Mouse (Mus musculus) MEL (cell line): Measurements from ENCODE around the gene Msrb2. TPM values are rescaled to one million over a fixed set of nuclear protein-coding genes. Genes with fewer than 3 reads are reported as not detected.

Experiments
- DNase-seq: peaks from one replicate; pipeline ENCODE4 v3.0.0; 2011; ENCODE audit warnings: low read depth, low spot score
- H3K27ac ChIP-seq: 2 replicates; pipeline ENCODE4 v1.5.1; 2012; ENCODE audit warnings: low read depth, mild to moderate bottlenecking, control low read depth, low read length, moderate library complexity; ENCODE audit not compliant: control insufficient read depth
- H3K27me3 ChIP-seq, 2 experiments: fragments of 150-350 bp in 1 of 2; sonication (generic) in 1 of 2; 2 replicates each; pipeline ENCODE4 v1.6.1; 2012; ENCODE audit warnings: low read length in 2 of 2, mild to moderate bottlenecking in 2 of 2, improper control_type of control experiment in 1 of 2, moderate library complexity in 1 of 2; ENCODE audit not compliant: insufficient read depth in 2 of 2, control insufficient read depth in 1 of 2
- H3K36me3 ChIP-seq, 2 experiments: 2 replicates each; pipeline ENCODE4 v1.6.1; 2012 to 2014; ENCODE audit warnings: low read length in 2 of 2, improper control_type of control experiment in 1 of 2, inconsistent platforms in 1 of 2, mild to moderate bottlenecking in 1 of 2; ENCODE audit not compliant: insufficient read depth in 2 of 2, control insufficient read depth in 1 of 2
- H3K4me1 ChIP-seq, 2 experiments: fragments of 150-350 bp in 1 of 2; sonication (generic) in 1 of 2; 2 replicates each; pipeline ENCODE4 v1.6.1; 2012; ENCODE audit warnings: low read length in 2 of 2, improper control_type of control experiment in 1 of 2, mild to moderate bottlenecking in 1 of 2; ENCODE audit not compliant: insufficient read depth in 2 of 2, control insufficient read depth in 1 of 2
- H3K4me3 ChIP-seq, 2 experiments: fragments of 150-350 bp in 1 of 2; sonication (generic) in 1 of 2; 2 replicates each; pipeline ENCODE4 v1.5.1; 2012; ENCODE audit warnings: low read depth in 2 of 2, low read length in 2 of 2, mild to moderate bottlenecking in 2 of 2, moderate library complexity in 2 of 2, control low read depth in 1 of 2, improper control_type of control experiment in 1 of 2; ENCODE audit not compliant: control insufficient read depth in 1 of 2, insufficient read depth in 1 of 2
- H3K79me2 ChIP-seq: 2 replicates; pipeline ENCODE4 v1.6.1; 2012; ENCODE audit warnings: mild to moderate bottlenecking, low read length, moderate library complexity; ENCODE audit not compliant: control insufficient read depth, poor library complexity, insufficient read depth
- H3K9ac ChIP-seq: 2 replicates; pipeline ENCODE4 v1.6.1; 2012; ENCODE audit warnings: low read depth, mild to moderate bottlenecking, control low read depth, low read length, moderate library complexity; ENCODE audit not compliant: control insufficient read depth, poor library complexity, severe bottlenecking
- H3K9me3 ChIP-seq: fragments of 150-350 bp; sonication (generic); replicated peaks from 2 replicates; pipeline ENCODE4 v1.6.1; 2012; ENCODE audit warnings: mild to moderate bottlenecking, low read length, improper control_type of control experiment, moderate library complexity; ENCODE audit not compliant: insufficient read depth
- BHLHE40 ChIP-seq: IDR thresholded peaks from 2 replicates; pipeline ENCODE4 v1.6.1; 2012; ENCODE audit warnings: low read depth, mild to moderate bottlenecking, inconsistent platforms, low read length, improper control_type of control experiment, borderline replicate concordance
- CHD1 ChIP-seq: IDR thresholded peaks from 2 replicates; pipeline ENCODE4 v1.6.1; 2012; ENCODE audit warnings: low read depth, mild to moderate bottlenecking, inconsistent platforms, low read length, improper control_type of control experiment
- CHD2 ChIP-seq: IDR thresholded peaks from 2 replicates; pipeline ENCODE4 v1.6.1; 2011; ENCODE audit warnings: low read length, improper control_type of control experiment
- ELF1 ChIP-seq: IDR thresholded peaks from 2 replicates; pipeline ENCODE4 v1.6.1; 2014; ENCODE audit warnings: low read depth, mild to moderate bottlenecking, inconsistent platforms, low read length, improper control_type of control experiment, moderate library complexity
- ETS1 ChIP-seq: IDR thresholded peaks from 2 replicates; pipeline ENCODE4 v1.6.1; 2012; ENCODE audit warnings: low read depth, mild to moderate bottlenecking, inconsistent platforms, low read length, improper control_type of control experiment, moderate library complexity
- GABPA ChIP-seq: IDR thresholded peaks from 2 replicates; pipeline ENCODE4 v1.6.1; 2012; ENCODE audit warnings: low read depth, mild to moderate bottlenecking, inconsistent platforms, low read length, improper control_type of control experiment, moderate library complexity
- GATA1 ChIP-seq: IDR thresholded peaks from 2 replicates; pipeline ENCODE4 v1.6.1; 2011; ENCODE audit warnings: low read depth, low read length, improper control_type of control experiment
- HCFC1 ChIP-seq: IDR thresholded peaks from 2 replicates; pipeline ENCODE4 v1.6.1; 2012; ENCODE audit warnings: low read depth, mild to moderate bottlenecking, inconsistent platforms, low read length, improper control_type of control experiment, moderate library complexity
- JUND ChIP-seq: IDR thresholded peaks from 2 replicates; pipeline ENCODE4 v1.6.1; 2011; ENCODE audit warnings: low read depth, mild to moderate bottlenecking, improper control_type of control experiment, low read length
- MAFK ChIP-seq: IDR thresholded peaks from 2 replicates; pipeline ENCODE4 v1.6.1; 2011; ENCODE audit warnings: low read depth, mild to moderate bottlenecking, low read length, improper control_type of control experiment, borderline replicate concordance
- MAX ChIP-seq: IDR thresholded peaks from 2 replicates; pipeline ENCODE4 v1.6.1; 2011; ENCODE audit warnings: low read length, improper control_type of control experiment
- MAZ ChIP-seq: IDR thresholded peaks from 2 replicates; pipeline ENCODE4 v1.6.1; 2012; ENCODE audit warnings: low read depth, mild to moderate bottlenecking, inconsistent platforms, low read length, improper control_type of control experiment
- MEF2A ChIP-seq: IDR thresholded peaks from 2 replicates; pipeline ENCODE4 v1.6.1; 2014; ENCODE audit warnings: low read depth, mild to moderate bottlenecking, inconsistent platforms, low read length, improper control_type of control experiment; ENCODE audit not compliant: poor library complexity, insufficient replicate concordance, severe bottlenecking; ENCODE audit errors: extremely low read depth
- MYB ChIP-seq: IDR thresholded peaks from 2 replicates; pipeline ENCODE4 v1.6.1; 2011; ENCODE audit warnings: mild to moderate bottlenecking, low read depth, low read length, improper control_type of control experiment
- MYC ChIP-seq: IDR thresholded peaks from 2 replicates; pipeline ENCODE4 v1.6.1; 2011; ENCODE audit warnings: low read depth, mild to moderate bottlenecking, low read length, improper control_type of control experiment, moderate library complexity
- POLR2A ChIP-seq, 2 experiments: IDR thresholded peaks; 2 replicates each; pipeline ENCODE4 v1.6.1; 2011 to 2012; ENCODE audit warnings: low read length in 2 of 2, mild to moderate bottlenecking in 2 of 2, control low read depth in 1 of 2, improper control_type of control experiment in 1 of 2, low read depth in 1 of 2, moderate library complexity in 1 of 2; ENCODE audit not compliant: control insufficient read depth in 1 of 2, insufficient read depth in 1 of 2, poor library complexity in 1 of 2
- POLR2AphosphoS2 ChIP-seq: IDR thresholded peaks from 2 replicates; pipeline ENCODE4 v1.6.1; 2011; ENCODE audit warnings: low read length, improper control_type of control experiment
- POLR2AphosphoS5 ChIP-seq: IDR thresholded peaks from 2 replicates; pipeline ENCODE4 v1.6.1; 2012; ENCODE audit warnings: low read depth, borderline replicate concordance, mild to moderate bottlenecking, inconsistent platforms, low read length, moderate library complexity, mixed read lengths
- RAD21 ChIP-seq: IDR thresholded peaks from 2 replicates; pipeline ENCODE4 v1.6.1; 2011; ENCODE audit warnings: mild to moderate bottlenecking, low read depth, low read length, improper control_type of control experiment
- SMC3 ChIP-seq: IDR thresholded peaks from 2 replicates; pipeline ENCODE4 v1.6.1; 2011; ENCODE audit warnings: low read depth, low read length, improper control_type of control experiment
- TBP ChIP-seq: IDR thresholded peaks from 2 replicates; pipeline ENCODE4 v1.8.0; 2011; ENCODE audit warnings: low read depth, low read length, improper control_type of control experiment
- ZC3H11A ChIP-seq: IDR thresholded peaks from 2 replicates; pipeline ENCODE4 v1.6.1; 2012; ENCODE audit warnings: low read depth, mild to moderate bottlenecking, inconsistent platforms, low read length, improper control_type of control experiment
- ZKSCAN1 ChIP-seq: IDR thresholded peaks from 2 replicates; pipeline ENCODE4 v1.6.1; 2012; ENCODE audit warnings: low read depth, mild to moderate bottlenecking, inconsistent platforms, low read length, improper control_type of control experiment, moderate library complexity
- ZMIZ1 ChIP-seq: IDR thresholded peaks from 2 replicates; pipeline ENCODE4 v1.6.1; 2012; ENCODE audit warnings: low read depth, mild to moderate bottlenecking, inconsistent platforms, low read length, improper control_type of control experiment, moderate library complexity
- ZNF384 ChIP-seq: IDR thresholded peaks from 2 replicates; pipeline ENCODE4 v1.6.1; 2012; ENCODE audit warnings: low read depth, mild to moderate bottlenecking, inconsistent platforms, low read length, improper control_type of control experiment
- polyA plus RNA-seq, 2 experiments: library from polyadenylated mRNA; stranded (reverse) in 1 of 2; unstranded in 1 of 2; fragments of >175 nt in 1 of 2; fragments of >200 nt in 1 of 2; gene quantifications; 2 replicates each; pipeline versions ENCODE4 v1.2.1 to v1.2.4; 2012; ENCODE audit warnings: low replicate concordance in 2 of 2, low read depth in 1 of 2; ENCODE audit not compliant: insufficient read length in 2 of 2, insufficient read depth in 1 of 2, missing spikeins in 1 of 2
- total RNA-seq: library from RNA; depleted of rRNA; stranded (reverse); fragments of 300-350 nt; gene quantifications from 2 replicates; pipeline ENCODE4 v1.2.3, GENCODE M21; 2012

Gene Msrb2
- total and polyA plus RNA-seq, 3 experiments: 14.8 to 18.2 TPM; not detected in 1

- H3K79me2 ChIP-seq: no peaks in the 10 kb centered on the region
- H3K4me3 ChIP-seq: no peak overlapping the region
- no peaks in the 10 kb centered on the region for H3K36me3 ChIP-seq
- no peak overlapping the region for H3K27ac ChIP-seq
- no peaks in the 10 kb centered on the region for H3K4me1 ChIP-seq
- no peak for DNase-seq
- H3K9me3 ChIP-seq: no peaks in the 10 kb centered on the region
- TF ChIP-seq MAX (no peak), POLR2A (IDR thresholded peaks at IDR 0.05; ENCODE audit: control insufficient read depth in 1 of 2, insufficient read depth in 1 of 2, low read depth in 1 of 2, low read length in 2 of 2, poor library complexity in 1 of 2) (no peak), ZMIZ1 (no peak), JUND (no peak), MYC (no peak), ELF1 (no peak), SMC3 (no peak), ETS1 (no peak), GATA1 (no peak), MAZ (no peak), CHD1 (no peak), BHLHE40 (no peak), ZNF384 (no peak), RAD21 (no peak), ZC3H11A (no peak)
- no peak overlapping the region for H3K9ac ChIP-seq
- H3K27me3 ChIP-seq: no peaks in the 10 kb centered on the region; a peak in 1 of 4 replicates
These were observed 58.8 kb downstream of the Msrb2 start for GRCm38 (mm10) chr2:19429691-19430690.

- H3K4me3 ChIP-seq: no peak overlapping the region
- no peaks in the 10 kb centered on the region for H3K9me3 ChIP-seq
- no peak overlapping the region for H3K9ac ChIP-seq
- TF ChIP-seq RAD21 (no peak), MYB (no peak), POLR2AphosphoS2 (no peak), CHD2 (no peak), MEF2A (no peak), SMC3 (no peak), HCFC1 (no peak), MAZ (no peak), ETS1 (no peak), GABPA (no peak), MYC (no peak), ZKSCAN1 (no peak), POLR2A (IDR thresholded peaks at IDR 0.05; ENCODE audit: control insufficient read depth in 1 of 2, insufficient read depth in 1 of 2, low read depth in 1 of 2, low read length in 2 of 2, poor library complexity in 1 of 2) (no peak), MAX (no peak), ZNF384 (no peak), POLR2AphosphoS5 (no peak), TBP (no peak), ELF1 (no peak), MAFK (no peak)
- TF ChIP-seq, all 39 proteins: peak for 0
- no peaks in the 10 kb centered on the region; a peak in 1 of 4 replicates for H3K27me3 ChIP-seq
- H3K27ac ChIP-seq: no peak overlapping the region
- H3K4me1 ChIP-seq: no peaks in the 10 kb centered on the region
- H3K36me3 ChIP-seq: no peaks in the 10 kb centered on the region
- no peaks in the 10 kb centered on the region for H3K79me2 ChIP-seq
- DNase-seq: no peak
These were observed 59.5 kb downstream of the Msrb2 start for GRCm38 (mm10) chr2:19430746-19431145.
